Mouse (Mus musculus) right cerebral cortex, postnatal 25 days (tissue): ENCODE results near the gene Gbf1.

Experiments
- DNase-seq: peaks from one replicate; pipeline ENCODE4 v3.0.0; 2022

Gene Gbf1

GRCm38 (mm10) chr19:46331326-46331725, 179.0 kb downstream of the Gbf1 start:
- DNase-seq, result no peak

- DNase-seq, result no peak
These were observed 179.6 kb downstream of the Gbf1 start for GRCm38 (mm10) chr19:46331936-46332335.

- no peak for DNase-seq
These were observed 180.5 kb downstream of the Gbf1 start for GRCm38 (mm10) chr19:46332721-46333339.

GRCm38 (mm10) chr19:46333906-46334305, 181.6 kb downstream of the Gbf1 start:
- no peak for DNase-seq
